Mouse (Mus musculus) myocyte (in vitro differentiated cells): ENCODE measurements around the gene Acsl1.

Experiments
- MAX ChIP-seq: IDR thresholded peaks from one replicate; pipeline ENCODE4 v1.6.1; 2011; ENCODE audit warnings: low read depth, mild to moderate bottlenecking, control low read depth
- POLR2A ChIP-seq: IDR thresholded peaks from one replicate; pipeline ENCODE4 v1.6.1; 2011; ENCODE audit warnings: low read depth, mild to moderate bottlenecking, control low read depth, moderate library complexity; ENCODE audit not compliant: insufficient read length
- POLR2AphosphoS2 ChIP-seq: IDR thresholded peaks from one replicate; pipeline ENCODE4 v1.6.1; 2011; ENCODE audit warnings: low read depth, control low read depth; ENCODE audit not compliant: insufficient read length
- TCF3 ChIP-seq: IDR thresholded peaks from one replicate; pipeline ENCODE4 v1.6.1; 2011; ENCODE audit warnings: low read depth, control low read depth; ENCODE audit not compliant: insufficient read length

- TF ChIP-seq POLR2A: no peak
- TF ChIP-seq MAX: no peak
- no peak for TF ChIP-seq POLR2AphosphoS2
- no peak for TF ChIP-seq TCF3
These were observed 99.8 kb downstream of the Acsl1 start for GRCm38 (mm10) chr8:46570673-46571072.
